Mouse (Mus musculus) hindbrain, embryonic 15.5 days (tissue): ENCODE measurements around the gene Agbl4. TPM values are rescaled to one million over a fixed set of nuclear protein-coding genes. Genes with fewer than 3 reads are reported as not detected.

ENCODE experiments used
- ATAC-seq: fragments of 200-750 bp; cut with Nextera tagmentation; 2 replicates; pipeline ENCODE4 v1.8.0; 2017; ENCODE audit warnings: low read depth, moderate number of reproducible peaks, moderate TSS enrichment; ENCODE audit not compliant: low FRiP score
- H3K27ac ChIP-seq: fragments of 300-500 bp; sonication (generic); replicated peaks from 2 replicates; pipeline ENCODE4 v1.5.1; 2015; ENCODE audit warnings: mild to moderate bottlenecking, inconsistent platforms
- H3K27me3 ChIP-seq: fragments of 300-500 bp; sonication (generic); 2 replicates; pipeline ENCODE4 v1.6.1; 2015; ENCODE audit warnings: control low read depth, inconsistent platforms
- H3K36me3 ChIP-seq: fragments of 300-500 bp; sonication (generic); 2 replicates; pipeline ENCODE4 v1.6.1; 2015; ENCODE audit warnings: control low read depth, inconsistent platforms
- H3K4me1 ChIP-seq: fragments of 300-500 bp; sonication (generic); replicated peaks from 2 replicates; pipeline ENCODE4 v1.6.1; 2015; ENCODE audit warnings: control low read depth, inconsistent platforms
- H3K4me2 ChIP-seq: fragments of 300-500 bp; sonication (generic); 2 replicates; pipeline ENCODE4 v1.6.1; 2015; ENCODE audit warnings: moderate library complexity, mild to moderate bottlenecking, inconsistent platforms
- H3K4me3 ChIP-seq: fragments of 300-500 bp; sonication (generic); 2 replicates; pipeline ENCODE4 v1.5.1; 2015; ENCODE audit warnings: mild to moderate bottlenecking, inconsistent platforms
- H3K9ac ChIP-seq: fragments of 300-500 bp; sonication (generic); 2 replicates; pipeline ENCODE4 v1.6.1; 2015; ENCODE audit warnings: inconsistent platforms
- H3K9me3 ChIP-seq: fragments of 300-500 bp; sonication (generic); 2 replicates; pipeline ENCODE4 v1.6.1; 2016; ENCODE audit warnings: control low read depth, inconsistent platforms
- WGBS: fragments of 180-500 bp; shearing (Covaris S2); methylation state at CpG from one replicate; pipeline ENCODE4 v1.1.7; 2015; 5-methylcytosine and 5-hydroxymethylcytosine counted together
- polyA plus RNA-seq: library from polyadenylated mRNA; unstranded; fragments of >200 nt; fragmentation: Nextera tagmentation; extraction: Ambion mirVana; gene quantifications from 2 replicates; pipeline ENCODE4 v1.2.1, GENCODE M21; 2015

Gene Agbl4
- polyA plus RNA-seq, 1 experiment from 2014 or later, result 2.9 TPM

DNA sequence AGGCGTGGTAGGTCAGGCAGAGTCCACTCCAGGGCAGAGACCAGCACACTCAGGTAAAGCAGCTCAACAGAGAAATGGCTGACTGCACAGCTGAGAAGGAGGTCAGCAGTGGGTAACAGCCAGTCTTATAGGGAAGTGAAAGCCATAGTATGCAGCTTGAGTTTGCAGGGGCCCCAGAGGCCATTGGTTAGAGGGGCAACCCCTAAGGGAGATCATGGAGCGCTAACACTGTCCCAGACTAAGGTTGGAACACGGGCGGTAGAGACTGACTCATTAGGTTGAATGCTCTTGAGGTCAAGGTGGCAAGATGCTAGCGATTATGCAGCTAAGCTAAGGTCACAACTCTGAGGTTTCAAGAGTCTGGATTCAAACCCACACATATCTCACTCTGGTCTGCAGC, 1058.2 kb downstream of the Agbl4 start:
- H3K9me3 ChIP-seq, result no peaks in the 10 kb centered on the region
- no peaks in the 10 kb centered on the region for H3K27me3 ChIP-seq
- no peak for ATAC-seq
- no peak overlapping the region for H3K4me2 ChIP-seq
- 86% methylated on average over 5 of the region's 5 CpGs for WGBS
- H3K36me3 ChIP-seq, result peaks cover 32% of the 10 kb centered on the region
- peaks cover 11% of the 10 kb centered on the region for H3K4me1 ChIP-seq
- H3K4me3 ChIP-seq, result no peak overlapping the region
- no peak overlapping the region for H3K9ac ChIP-seq
- H3K27ac ChIP-seq, result no peak overlapping the region

- Histone ChIP-seq H3K9me3 (no peaks in the 10 kb centered on the region), H3K4me2 (no peak overlapping the region), H3K27me3 (no peaks in the 10 kb centered on the region), H3K9ac (no peak overlapping the region), H3K4me3 (no peak overlapping the region), H3K27ac (peak overlapping the region; percentile 58), H3K4me1 (peaks cover 11% of the 10 kb centered on the region), H3K36me3 (peaks cover 32% of the 10 kb centered on the region)
- WGBS, result 65% methylated on average over 5 of the region's 5 CpGs
- ATAC-seq, result no peak
Measured at GRCm38 (mm10) chr4:111457568-111457967, 1060.1 kb downstream of the Agbl4 start.

- H3K27me3 ChIP-seq, result no peaks in the 10 kb centered on the region
- no peak for ATAC-seq
Measured at GRCm38 (mm10) chr4:111467293-111467773, 1069.9 kb downstream of the Agbl4 start.

GRCm38 (mm10) chr4:111467796-111468195, 1070.3 kb downstream of the Agbl4 start:
- ATAC-seq, result no peak

More at GRCm38 (mm10) chr4:111467293-111467773, 1069.9 kb downstream of the Agbl4 start:
- Histone ChIP-seq H3K9ac (no peak overlapping the region), H3K36me3 (no peaks in the 10 kb centered on the region), H3K27ac (no peak overlapping the region), H3K9me3 (no peaks in the 10 kb centered on the region), H3K4me2 (no peak overlapping the region), H3K4me3 (no peak overlapping the region), H3K4me1 (peaks cover 11% of the 10 kb centered on the region; the same call in 1 of the 2 replicates)
- 81% methylated on average over 2 of the region's 2 CpGs for whole genome bisulfite sequencing

GRCm38 (mm10) chr4:111469847-111470246, 1072.4 kb downstream of the Agbl4 start:
- H3K9me3 ChIP-seq, result no peaks in the 10 kb centered on the region
- no peak for ATAC-seq
- no peaks in the 10 kb centered on the region for H3K27me3 ChIP-seq
- 78% methylated on average over 2 of the region's 2 CpGs for WGBS
- H3K4me3 ChIP-seq, result no peak overlapping the region
- H3K27ac ChIP-seq, result no peak overlapping the region
- H3K4me2 ChIP-seq, result no peak overlapping the region
- H3K36me3 ChIP-seq, result no peaks in the 10 kb centered on the region
- no peak overlapping the region for H3K9ac ChIP-seq
- H3K4me1 ChIP-seq, result peaks cover 20% of the 10 kb centered on the region

More at GRCm38 (mm10) chr4:111467796-111468195, 1070.3 kb downstream of the Agbl4 start:
- no peak overlapping the region for H3K9ac ChIP-seq
- H3K36me3 ChIP-seq, result no peaks in the 10 kb centered on the region
- no peaks in the 10 kb centered on the region for H3K9me3 ChIP-seq
- no peak overlapping the region for H3K27ac ChIP-seq
- no peak overlapping the region for H3K4me2 ChIP-seq
- no peaks in the 10 kb centered on the region for H3K27me3 ChIP-seq
- no peak overlapping the region for H3K4me3 ChIP-seq
- 78% methylated on average over 4 of the region's 4 CpGs for WGBS
- H3K4me1 ChIP-seq, result peaks cover 15% of the 10 kb centered on the region

DNA sequence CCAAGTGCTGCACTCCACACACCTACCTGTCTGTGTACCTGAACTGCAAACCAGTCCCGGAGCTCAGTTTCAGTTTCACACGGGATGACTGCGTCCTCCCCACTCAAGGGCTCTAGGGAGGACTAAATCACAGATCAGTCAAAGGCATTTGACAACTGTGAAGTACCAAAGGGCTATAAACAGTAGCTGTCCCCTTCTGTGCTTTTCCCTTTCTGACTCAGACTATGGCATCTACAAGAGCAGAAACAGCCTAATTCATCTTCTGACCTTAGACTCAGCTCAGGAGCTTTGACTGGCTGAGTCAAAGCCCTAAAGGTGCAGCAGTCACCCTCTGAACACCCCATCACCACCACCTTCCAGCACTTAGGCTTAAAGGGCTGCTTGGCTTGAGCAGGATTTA, 1074.3 kb downstream of the Agbl4 start:
- H3K4me1 ChIP-seq, result peaks cover 25% of the 10 kb centered on the region
- no peak overlapping the region for H3K9ac ChIP-seq
- no peaks in the 10 kb centered on the region for H3K27me3 ChIP-seq
- H3K36me3 ChIP-seq, result no peaks in the 10 kb centered on the region
- H3K9me3 ChIP-seq, result no peaks in the 10 kb centered on the region
- no peak for ATAC-seq
- H3K27ac ChIP-seq, result no peak overlapping the region
- H3K4me2 ChIP-seq, result no peak overlapping the region
- no peak overlapping the region for H3K4me3 ChIP-seq
- WGBS, result 80% methylated on average over 3 of the region's 3 CpGs

DNA sequence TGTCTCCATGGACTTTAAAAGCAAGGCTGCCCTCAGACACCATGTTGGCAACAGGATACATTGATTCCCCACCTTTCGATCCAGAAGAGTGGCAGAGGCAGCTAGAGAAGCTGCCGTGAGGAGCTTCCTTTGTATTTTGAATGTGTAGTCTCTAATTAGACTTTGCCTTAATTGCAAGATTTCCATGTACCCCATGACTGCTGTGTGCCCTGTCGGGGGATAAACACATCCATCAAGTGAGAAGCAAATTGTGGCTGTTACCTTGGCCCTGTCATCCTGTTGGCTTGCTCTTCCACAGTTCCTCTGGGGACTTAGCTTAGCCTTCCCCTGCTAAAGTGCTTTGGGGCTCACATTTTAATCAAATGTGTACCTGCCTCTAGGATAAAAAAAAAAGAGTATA, 1075.0 kb downstream of the Agbl4 start:
- Histone ChIP-seq H3K36me3 (no peaks in the 10 kb centered on the region), H3K4me1 (peaks cover 18% of the 10 kb centered on the region), H3K4me2 (no peak overlapping the region), H3K27me3 (no peaks in the 10 kb centered on the region), H3K9ac (no peak overlapping the region), H3K4me3 (no peak overlapping the region), H3K27ac (0 out of 2 replicates have a peak overlapping the region, but pooled peaks have one; percentile 6), H3K9me3 (no peaks in the 10 kb centered on the region)
- no peak for ATAC-seq
- 33% methylated on average over 3 of the region's 3 CpGs for WGBS

- WGBS, result 65% methylated on average over 1 of the region's 1 CpGs
- Histone ChIP-seq H3K27ac (0 out of 2 replicates have a peak overlapping the region, but pooled peaks have one; percentile 9), H3K4me2 (no peak overlapping the region)
Measured at GRCm38 (mm10) chr4:111473014-111473413, 1075.6 kb downstream of the Agbl4 start.

DNA sequence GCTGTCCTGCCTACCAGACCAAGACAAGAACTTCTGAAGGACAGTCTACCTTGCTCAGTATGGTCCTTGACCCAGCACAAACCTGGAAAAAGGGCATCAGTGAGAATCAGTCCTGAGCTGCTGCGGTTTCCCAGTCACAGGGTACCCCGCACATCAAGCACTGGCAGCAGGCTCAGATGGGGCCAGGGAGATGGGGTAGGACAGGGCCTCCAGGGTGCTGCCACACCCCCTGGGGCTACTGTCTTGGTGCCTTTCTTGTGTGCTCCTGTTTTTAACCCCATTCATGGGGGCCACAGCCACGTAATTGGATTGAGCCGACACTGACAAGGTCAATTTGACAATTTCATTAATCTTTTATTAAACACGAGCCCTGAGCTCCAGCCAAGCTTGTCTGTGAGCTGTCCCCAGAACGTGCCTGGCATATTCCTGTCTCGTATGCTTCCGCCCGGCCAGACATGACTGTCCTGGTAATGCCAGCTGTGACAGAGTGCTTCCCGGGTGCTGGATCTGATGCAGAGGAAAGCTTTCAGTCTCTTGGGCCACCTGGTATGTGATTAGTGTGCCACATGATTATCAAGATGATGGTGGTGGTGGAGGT, 1078.0 kb downstream of the Agbl4 start:
- 21% methylated on average over 10 of the region's 10 CpGs for WGBS
- no peaks in the 10 kb centered on the region for H3K36me3 ChIP-seq
- H3K9me3 ChIP-seq, result no peaks in the 10 kb centered on the region
- no peak overlapping the region for H3K4me2 ChIP-seq
- H3K27ac ChIP-seq, result no peak overlapping the region
- H3K4me3 ChIP-seq, result no peak overlapping the region
- peaks cover 18% of the 10 kb centered on the region for H3K4me1 ChIP-seq
- no peak overlapping the region for H3K9ac ChIP-seq
- peak; percentile 59 for ATAC-seq
- H3K27me3 ChIP-seq, result 0 out of 2 replicates have a peak, but pooled peaks cover 4% of the 10 kb centered on the region

More at GRCm38 (mm10) chr4:111473014-111473413, 1075.6 kb downstream of the Agbl4 start:
- Histone ChIP-seq H3K4me1 (peaks cover 18% of the 10 kb centered on the region), H3K27me3 (0 out of 2 replicates have a peak, but pooled peaks cover 4% of the 10 kb centered on the region), H3K4me3 (no peak overlapping the region), H3K9ac (no peak overlapping the region), H3K36me3 (no peaks in the 10 kb centered on the region), H3K9me3 (no peaks in the 10 kb centered on the region)
- no peak for ATAC-seq

DNA sequence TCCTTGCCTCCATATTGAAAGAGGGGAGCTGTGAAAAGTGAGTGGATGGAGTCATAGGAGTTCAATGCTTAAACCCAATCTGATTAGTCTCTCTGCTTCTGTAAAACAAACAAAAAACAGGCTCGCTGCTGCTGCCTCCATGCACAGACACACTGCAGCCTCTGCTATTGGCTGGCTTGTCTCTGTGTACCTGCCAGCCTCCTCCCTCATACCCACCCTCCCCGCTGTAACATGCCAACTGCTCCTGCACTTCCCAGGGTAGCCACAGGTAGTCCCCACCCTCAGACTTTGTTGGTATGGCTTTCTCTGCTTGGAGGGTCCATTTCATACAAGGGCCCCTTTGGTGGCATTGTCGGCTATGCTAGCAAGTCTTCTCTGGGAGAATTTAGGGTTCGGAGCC, 1080.0 kb downstream of the Agbl4 start:
- no peak overlapping the region for H3K4me2 ChIP-seq
- no peaks in the 10 kb centered on the region for H3K9me3 ChIP-seq
- H3K4me1 ChIP-seq, result peaks cover 12% of the 10 kb centered on the region
- H3K9ac ChIP-seq, result no peak overlapping the region
- no peak overlapping the region for H3K4me3 ChIP-seq
- no peak overlapping the region for H3K27ac ChIP-seq
- 37% methylated on average over 4 of the region's 4 CpGs for WGBS
- H3K36me3 ChIP-seq, result no peaks in the 10 kb centered on the region
- ATAC-seq, result no peak
- H3K27me3 ChIP-seq, result 0 out of 2 replicates have a peak, but pooled peaks cover 4% of the 10 kb centered on the region

- 0 out of 2 replicates have a peak, but pooled peaks cover 8% of the 10 kb centered on the region for H3K4me1 ChIP-seq
- WGBS, result 88% methylated on average over 5 of the region's 5 CpGs
- H3K27ac ChIP-seq, result no peak overlapping the region
- no peak overlapping the region for H3K4me2 ChIP-seq
- H3K36me3 ChIP-seq, result no peaks in the 10 kb centered on the region
- H3K27me3 ChIP-seq, result 0 out of 2 replicates have a peak, but pooled peaks cover 3% of the 10 kb centered on the region
- no peak overlapping the region for H3K4me3 ChIP-seq
- no peak overlapping the region for H3K9ac ChIP-seq
- no peak for ATAC-seq
- H3K9me3 ChIP-seq, result no peaks in the 10 kb centered on the region
Measured at GRCm38 (mm10) chr4:111483499-111483898, 1086.0 kb downstream of the Agbl4 start.

- 63% methylated on average over 5 of the region's 5 CpGs for WGBS
- peak; percentile 60; the same call in 1 of the 2 replicates for ATAC-seq
Measured at GRCm38 (mm10) chr4:111485189-111485588, 1087.7 kb downstream of the Agbl4 start.

More at GRCm38 (mm10) chr4:111485189-111485588, 1087.7 kb downstream of the Agbl4 start:
- no peak overlapping the region for H3K4me3 ChIP-seq
- H3K9me3 ChIP-seq, result no peaks in the 10 kb centered on the region
- H3K36me3 ChIP-seq, result no peaks in the 10 kb centered on the region
- H3K4me1 ChIP-seq, result 0 out of 2 replicates have a peak, but pooled peaks cover 8% of the 10 kb centered on the region
- no peak overlapping the region for H3K4me2 ChIP-seq
- no peak overlapping the region for H3K9ac ChIP-seq
- H3K27ac ChIP-seq, result no peak overlapping the region
- 0 out of 2 replicates have a peak, but pooled peaks cover 3% of the 10 kb centered on the region for H3K27me3 ChIP-seq
